Mouse (Mus musculus) retina, embryonic 14.5 days (tissue): ENCODE results near the gene Fastkd5.

Experiments used
- DNase-seq: peaks from one replicate; pipeline ENCODE4 v3.0.0-alpha.2; 2015; ENCODE audit warnings: low spot score

The Fastkd5 gene

GRCm38 (mm10) chr2:130577021-130577420 lies 52.8 kb downstream of the Fastkd5 start:
- DNase-seq = no peak

GRCm38 (mm10) chr2:130576564-130576963 lies 53.3 kb downstream of the Fastkd5 start:
- DNase-seq = peak; percentile 44

GRCm38 (mm10) chr2:130575873-130576272 lies 54.0 kb downstream of the Fastkd5 start, which contains the start of gene Oxt:
Gene Oxt (plus strand): TSS chr2:130576173.
- DNase-seq = no peak

GRCm38 (mm10) chr2:130574960-130575359 lies 54.9 kb downstream of the Fastkd5 start:
- DNase-seq = no peak

GRCm38 (mm10) chr2:130569926-130570325 lies 59.9 kb downstream of the Fastkd5 start:
- no peak for DNase-seq

GRCm38 (mm10) chr2:130568921-130569320 lies 60.9 kb downstream of the Fastkd5 start:
- DNase-seq = no peak

- DNase-seq = no peak
Observed at GRCm38 (mm10) chr2:130564983-130565382, 64.8 kb downstream of the Fastkd5 start.

- peak; percentile 22 for DNase-seq
Observed at GRCm38 (mm10) chr2:130564063-130564462, 65.8 kb downstream of the Fastkd5 start.
